Mouse (Mus musculus) kidney, adult 2 months (tissue): Measurements from ENCODE around the gene Il17rd.

Experiments
- CTCF ChIP-seq: fragments of 200-500 bp; conservative IDR thresholded peaks from 2 replicates; pipeline ENCODE4 v1.5.1; 2011; ENCODE audit warnings: low read depth, mild to moderate bottlenecking, control low read depth, low read length, moderate library complexity, mixed read lengths; ENCODE audit not compliant: insufficient read depth, insufficient read length
- POLR2A ChIP-seq: fragments of 200-500 bp; IDR thresholded peaks from one replicate; pipeline ENCODE4 v1.6.1; 2011; ENCODE audit warnings: low read depth, low read length, control low read depth

DNA sequence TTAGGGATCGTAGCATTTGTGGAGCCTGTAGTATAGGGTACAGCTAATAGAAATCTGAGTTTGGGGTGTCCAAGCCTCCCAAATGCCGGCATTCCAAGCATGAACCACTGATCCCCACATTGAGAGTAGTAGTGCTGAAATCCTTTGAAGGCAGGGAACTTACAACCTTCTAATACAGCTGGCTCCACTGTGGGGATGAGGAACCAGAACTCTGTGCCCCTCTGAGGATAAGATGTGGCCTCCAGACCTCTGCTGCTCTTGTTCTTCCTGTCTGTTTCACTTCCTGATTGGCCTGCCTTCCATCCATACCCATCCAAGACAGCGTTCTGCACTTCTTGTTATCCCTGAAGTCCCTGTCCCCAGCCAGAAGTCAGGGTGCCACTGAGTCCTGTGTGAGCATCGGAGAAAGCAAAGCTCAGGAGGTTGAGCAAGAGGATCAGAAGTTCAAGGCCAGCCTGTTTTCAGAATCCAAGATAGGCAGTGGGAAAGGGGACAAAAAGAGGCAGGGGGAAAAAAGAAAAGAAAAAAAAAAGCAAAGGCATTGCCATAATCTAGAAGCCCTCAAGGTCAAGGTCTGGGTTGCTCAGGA lies 77.9 kb downstream of the Il17rd start:
- TF ChIP-seq POLR2A (no peak), CTCF (no peak)
